Mouse (Mus musculus) megakaryocyte, embryonic 14.5 days (primary cell): ENCODE measurements around the gene H2-T3.

Source experiments
- FLI1 ChIP-seq: IDR thresholded peaks from 2 replicates; pipeline ENCODE4 v1.6.1; 2012; ENCODE audit warnings: low read length, inconsistent platforms, mixed read lengths
- GATA1 ChIP-seq: IDR thresholded peaks from 3 replicates; pipeline ENCODE4 v1.6.1; 2012; ENCODE audit warnings: mixed read lengths, low read length, inconsistent platforms, borderline replicate concordance

DNA sequence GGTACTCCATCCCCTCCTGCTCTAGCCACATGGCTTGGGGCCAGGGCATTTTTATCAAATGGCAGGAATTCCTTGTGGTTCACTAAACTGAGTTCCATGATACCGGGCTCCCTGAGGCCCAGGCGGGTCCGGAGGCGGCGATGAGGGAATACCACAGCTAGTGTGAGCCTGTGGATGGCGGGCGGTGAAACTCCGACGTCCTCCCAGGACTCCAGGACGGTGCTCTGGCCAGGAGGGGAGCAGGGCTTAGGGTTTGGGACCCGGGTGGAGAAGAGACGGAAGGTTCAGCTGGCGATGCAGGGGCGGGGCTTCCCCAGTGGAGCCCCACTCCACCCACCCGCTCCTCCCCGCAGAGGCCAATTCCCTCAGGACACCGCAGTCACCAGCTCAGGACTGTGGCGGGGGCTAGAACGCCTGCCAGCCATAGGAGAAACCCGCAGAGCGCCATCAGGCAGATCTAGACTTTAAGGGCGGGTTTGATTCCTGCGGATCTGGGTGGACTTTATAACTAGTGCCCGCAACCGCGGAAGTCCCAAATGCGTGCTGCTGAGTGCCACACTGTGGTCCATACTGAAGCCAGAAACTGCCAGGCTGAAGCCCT is 47.3 kb upstream of the H2-T3 start:
- no peak for TF ChIP-seq GATA1
- no peak for TF ChIP-seq FLI1
